Mouse (Mus musculus): ENCODE measurements around the gene Nek7. TPM values are rescaled to one million over a fixed set of nuclear protein-coding genes. Genes with fewer than 3 reads are reported as not detected.

Gene Nek7
- polyA plus RNA-seq, 1 experiment: 1.7 TPM

DNA sequence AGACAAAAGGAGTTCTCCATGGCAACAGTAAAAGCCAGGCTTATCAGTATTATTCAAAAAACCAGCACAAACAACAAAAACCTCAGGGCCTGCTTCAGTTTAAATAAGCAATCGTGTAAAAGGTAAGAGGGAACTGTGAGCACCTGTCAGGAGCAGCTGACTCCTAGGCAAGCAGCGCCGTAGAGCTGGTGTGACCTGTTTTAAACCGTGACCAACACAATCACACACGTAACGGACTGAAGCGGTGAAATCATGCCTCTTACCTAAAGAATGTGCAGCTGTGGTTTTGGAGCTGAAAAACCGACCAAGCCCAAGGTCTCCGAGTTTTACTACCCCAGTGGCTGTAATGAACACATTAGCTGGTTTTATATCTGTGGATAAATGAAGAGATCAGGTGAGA lies 104.6 kb downstream of the Nek7 start:
- no peak for TF ChIP-seq POLR2A (IDR thresholded peaks at IDR 0.05; ENCODE audit: control insufficient read depth, low read depth, low read length)
- TF ChIP-seq CTCF (IDR thresholded peaks at IDR 0.05; ENCODE audit: control insufficient read depth, insufficient read depth, insufficient replicate concordance, low read depth, low read length): no peak
- Histone ChIP-seq H3K27ac (ENCODE audit: control insufficient read depth, insufficient read depth, low read depth, low read length) (no peak overlapping the region), H3K4me3 (ENCODE audit: control insufficient read depth, low read depth, low read length) (no peak overlapping the region), H3K27me3 (ENCODE audit: control insufficient read depth, insufficient read depth, low read length) (no peaks in the 10 kb centered on the region), H3K36me3 (ENCODE audit: control insufficient read depth, insufficient read depth, low read length) (no peaks in the 10 kb centered on the region), H3K4me1 (ENCODE audit: control insufficient read depth, insufficient read depth, low read length) (no peaks in the 10 kb centered on the region)

DNA sequence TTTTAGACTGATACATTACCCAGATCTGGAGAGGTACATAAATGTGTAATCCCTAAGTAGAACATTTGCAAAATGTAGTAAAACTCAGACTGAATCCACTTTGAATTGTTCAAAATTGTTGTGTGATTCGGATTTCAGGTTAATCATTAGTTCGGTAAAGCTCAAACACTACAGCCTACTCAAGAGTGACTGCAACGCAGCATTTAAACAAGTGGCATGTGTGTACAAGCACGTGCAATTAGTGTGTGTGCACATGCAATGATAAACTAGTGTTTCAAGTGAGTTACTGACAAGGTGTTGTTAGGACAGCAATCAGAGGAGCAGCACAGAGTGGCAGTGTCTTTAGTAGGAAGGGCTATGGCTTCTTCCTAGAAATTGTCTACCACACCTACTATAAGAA lies 106.0 kb downstream of the Nek7 start:
- Histone ChIP-seq H3K4me1 (ENCODE audit: control insufficient read depth, insufficient read depth, low read length) (no peaks in the 10 kb centered on the region), H3K36me3 (ENCODE audit: control insufficient read depth, insufficient read depth, low read length) (no peaks in the 10 kb centered on the region), H3K4me3 (ENCODE audit: control insufficient read depth, low read depth, low read length) (no peak overlapping the region), H3K27me3 (ENCODE audit: control insufficient read depth, insufficient read depth, low read length) (no peaks in the 10 kb centered on the region), H3K27ac (ENCODE audit: control insufficient read depth, insufficient read depth, low read depth, low read length) (no peak overlapping the region)
- TF ChIP-seq POLR2A (IDR thresholded peaks at IDR 0.05; ENCODE audit: control insufficient read depth, low read depth, low read length): no peak
- no peak for TF ChIP-seq CTCF (IDR thresholded peaks at IDR 0.05; ENCODE audit: control insufficient read depth, insufficient read depth, insufficient replicate concordance, low read depth, low read length)

DNA sequence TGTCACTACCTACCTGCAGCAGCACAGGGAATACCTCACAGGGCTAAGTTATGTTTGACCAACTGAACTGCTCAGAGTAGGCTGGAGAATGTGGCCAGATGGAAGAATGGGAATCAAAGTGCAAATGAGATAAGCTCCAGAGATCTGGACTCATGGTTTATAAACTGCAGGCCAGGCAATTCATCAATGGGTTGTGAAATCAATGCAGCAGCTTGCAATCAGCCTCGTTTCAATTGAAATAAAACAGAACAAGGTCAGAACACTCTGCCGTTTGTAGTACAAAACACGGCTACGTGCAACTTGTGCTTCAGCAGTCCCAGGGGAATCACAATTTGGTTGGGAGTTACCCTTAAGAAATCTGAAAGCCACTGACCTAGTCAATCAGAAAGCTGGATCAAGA lies 109.4 kb downstream of the Nek7 start:
- Histone ChIP-seq H3K27ac (ENCODE audit: control insufficient read depth, insufficient read depth, low read depth, low read length) (no peak overlapping the region), H3K4me3 (ENCODE audit: control insufficient read depth, low read depth, low read length) (no peak overlapping the region), H3K36me3 (ENCODE audit: control insufficient read depth, insufficient read depth, low read length) (no peaks in the 10 kb centered on the region), H3K27me3 (ENCODE audit: control insufficient read depth, insufficient read depth, low read length) (no peaks in the 10 kb centered on the region), H3K4me1 (ENCODE audit: control insufficient read depth, insufficient read depth, low read length) (no peaks in the 10 kb centered on the region)
- TF ChIP-seq CTCF (IDR thresholded peaks at IDR 0.05; ENCODE audit: control insufficient read depth, insufficient read depth, insufficient replicate concordance, low read depth, low read length) (no peak), POLR2A (IDR thresholded peaks at IDR 0.05; ENCODE audit: control insufficient read depth, low read depth, low read length) (no peak)

DNA sequence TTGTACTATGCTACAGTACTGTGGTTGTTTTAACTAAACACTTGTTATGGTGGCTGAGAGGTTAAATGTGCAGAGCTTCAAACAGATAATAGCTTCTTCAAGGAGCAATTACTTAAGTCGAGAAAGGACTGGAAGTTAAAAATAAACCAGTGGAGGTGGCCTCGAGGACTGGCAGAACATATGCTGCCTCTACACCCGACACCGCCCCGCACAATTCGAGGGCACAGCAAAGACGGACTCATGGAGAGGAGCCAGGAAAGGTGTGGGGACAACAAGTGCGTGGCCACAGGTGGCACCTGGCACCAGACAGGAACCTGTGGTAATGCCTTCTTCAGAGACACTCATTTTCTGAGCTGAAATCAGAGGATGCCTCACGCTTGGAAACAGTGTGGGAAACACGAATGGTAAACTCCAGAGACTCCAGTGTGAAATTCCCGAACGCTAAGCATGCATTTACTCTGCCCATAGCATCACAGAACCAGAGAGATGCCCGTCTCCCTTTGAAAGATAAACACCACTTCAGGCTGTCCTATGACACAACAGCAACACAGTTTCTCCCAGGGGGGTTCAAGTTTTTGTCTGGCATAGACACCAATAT lies 112.4 kb downstream of the Nek7 start:
- H3K36me3 ChIP-seq (ENCODE audit: control insufficient read depth, insufficient read depth, low read length): no peaks in the 10 kb centered on the region
- no peaks in the 10 kb centered on the region for H3K27me3 ChIP-seq (ENCODE audit: control insufficient read depth, insufficient read depth, low read length)
- H3K27ac ChIP-seq (ENCODE audit: control insufficient read depth, insufficient read depth, low read depth, low read length): no peak overlapping the region
- H3K4me1 ChIP-seq (ENCODE audit: control insufficient read depth, insufficient read depth, low read length): no peaks in the 10 kb centered on the region
- H3K4me3 ChIP-seq (ENCODE audit: control insufficient read depth, low read depth, low read length): no peak overlapping the region
- TF ChIP-seq CTCF (IDR thresholded peaks at IDR 0.05; ENCODE audit: control insufficient read depth, insufficient read depth, insufficient replicate concordance, low read depth, low read length) (no peak), POLR2A (IDR thresholded peaks at IDR 0.05; ENCODE audit: control insufficient read depth, low read depth, low read length) (no peak)

DNA sequence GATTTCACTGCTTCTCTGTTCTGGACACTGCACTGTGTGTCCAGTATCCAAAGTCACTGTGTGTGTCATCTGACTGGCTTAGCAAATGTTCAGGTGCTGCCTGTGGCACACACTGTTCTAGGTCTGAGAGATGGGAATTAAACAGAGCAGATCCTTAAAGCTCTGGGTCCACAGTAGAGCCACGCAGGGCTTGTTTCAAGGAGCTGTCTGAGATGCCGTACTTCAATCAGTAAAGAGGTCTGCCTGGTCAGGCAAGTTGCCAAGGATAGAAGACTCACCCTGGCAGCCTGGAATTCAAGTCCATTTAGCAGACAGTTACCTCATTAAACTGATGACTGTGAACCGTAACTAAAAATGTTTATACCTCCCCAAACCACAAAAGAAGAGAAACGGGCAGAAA lies 112.9 kb downstream of the Nek7 start:
- no peak overlapping the region for H3K27ac ChIP-seq (ENCODE audit: control insufficient read depth, insufficient read depth, low read depth, low read length)
- H3K27me3 ChIP-seq (ENCODE audit: control insufficient read depth, insufficient read depth, low read length): no peaks in the 10 kb centered on the region
- H3K4me1 ChIP-seq (ENCODE audit: control insufficient read depth, insufficient read depth, low read length): no peaks in the 10 kb centered on the region
- no peaks in the 10 kb centered on the region for H3K36me3 ChIP-seq (ENCODE audit: control insufficient read depth, insufficient read depth, low read length)
- H3K4me3 ChIP-seq (ENCODE audit: control insufficient read depth, low read depth, low read length): no peak overlapping the region
- TF ChIP-seq CTCF (IDR thresholded peaks at IDR 0.05; ENCODE audit: control insufficient read depth, insufficient read depth, insufficient replicate concordance, low read depth, low read length): no peak
- no peak for TF ChIP-seq POLR2A (IDR thresholded peaks at IDR 0.05; ENCODE audit: control insufficient read depth, low read depth, low read length)

DNA sequence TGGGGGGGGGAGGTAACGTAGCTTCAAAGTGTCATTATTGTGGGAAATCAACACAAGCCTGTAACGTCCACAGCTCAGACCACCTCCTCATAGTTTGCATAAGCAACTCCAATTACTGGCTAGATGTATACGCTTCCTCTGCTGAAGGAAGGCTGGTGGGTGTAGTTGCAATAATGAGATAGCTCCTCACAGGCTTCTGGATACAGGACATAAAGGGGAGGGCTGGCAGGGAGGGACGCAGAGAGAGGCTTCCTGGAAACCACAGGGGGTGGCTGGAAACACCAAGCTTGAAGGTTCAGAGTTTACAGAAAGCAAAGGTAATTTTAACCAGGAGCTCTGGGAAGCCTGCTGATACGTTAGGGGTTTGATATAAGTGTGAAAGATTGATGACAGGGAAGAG lies 115.7 kb downstream of the Nek7 start:
- no peaks in the 10 kb centered on the region for H3K4me1 ChIP-seq (ENCODE audit: control insufficient read depth, insufficient read depth, low read length)
- H3K4me3 ChIP-seq (ENCODE audit: control insufficient read depth, low read depth, low read length): no peak overlapping the region
- H3K27me3 ChIP-seq (ENCODE audit: control insufficient read depth, insufficient read depth, low read length): no peaks in the 10 kb centered on the region
- no peaks in the 10 kb centered on the region for H3K36me3 ChIP-seq (ENCODE audit: control insufficient read depth, insufficient read depth, low read length)
- TF ChIP-seq CTCF (IDR thresholded peaks at IDR 0.05; ENCODE audit: control insufficient read depth, insufficient read depth, insufficient replicate concordance, low read depth, low read length) (no peak), POLR2A (IDR thresholded peaks at IDR 0.05; ENCODE audit: control insufficient read depth, low read depth, low read length) (no peak)
- H3K27ac ChIP-seq (ENCODE audit: control insufficient read depth, insufficient read depth, low read depth, low read length): no peak overlapping the region

DNA sequence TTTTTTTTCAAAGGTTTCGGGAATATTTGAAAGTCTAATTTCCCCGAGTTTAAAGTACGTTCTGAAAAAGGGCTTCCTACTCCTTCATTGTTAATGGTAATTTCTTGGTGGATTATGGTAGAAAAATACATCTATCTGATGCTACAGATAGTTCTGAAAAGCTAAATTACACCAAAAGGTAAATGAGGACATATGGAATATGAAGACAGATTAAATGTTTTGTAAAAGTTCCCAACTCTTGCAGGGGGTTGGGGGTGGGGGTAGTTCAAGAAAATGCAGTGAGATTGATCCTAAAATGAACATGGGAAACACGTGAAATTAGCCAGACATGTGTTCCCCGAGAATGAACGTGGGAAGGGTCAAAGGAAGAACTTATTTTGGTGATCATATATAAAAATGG lies 119.2 kb downstream of the Nek7 start:
- no peaks in the 10 kb centered on the region for H3K4me1 ChIP-seq (ENCODE audit: control insufficient read depth, insufficient read depth, low read length)
- no peak overlapping the region for H3K4me3 ChIP-seq (ENCODE audit: control insufficient read depth, low read depth, low read length)
- no peaks in the 10 kb centered on the region for H3K36me3 ChIP-seq (ENCODE audit: control insufficient read depth, insufficient read depth, low read length)
- TF ChIP-seq POLR2A (IDR thresholded peaks at IDR 0.05; ENCODE audit: control insufficient read depth, low read depth, low read length): no peak
- no peak for TF ChIP-seq CTCF (IDR thresholded peaks at IDR 0.05; ENCODE audit: control insufficient read depth, insufficient read depth, insufficient replicate concordance, low read depth, low read length)
- no peaks in the 10 kb centered on the region for H3K27me3 ChIP-seq (ENCODE audit: control insufficient read depth, insufficient read depth, low read length)
- no peak overlapping the region for H3K27ac ChIP-seq (ENCODE audit: control insufficient read depth, insufficient read depth, low read depth, low read length)

DNA sequence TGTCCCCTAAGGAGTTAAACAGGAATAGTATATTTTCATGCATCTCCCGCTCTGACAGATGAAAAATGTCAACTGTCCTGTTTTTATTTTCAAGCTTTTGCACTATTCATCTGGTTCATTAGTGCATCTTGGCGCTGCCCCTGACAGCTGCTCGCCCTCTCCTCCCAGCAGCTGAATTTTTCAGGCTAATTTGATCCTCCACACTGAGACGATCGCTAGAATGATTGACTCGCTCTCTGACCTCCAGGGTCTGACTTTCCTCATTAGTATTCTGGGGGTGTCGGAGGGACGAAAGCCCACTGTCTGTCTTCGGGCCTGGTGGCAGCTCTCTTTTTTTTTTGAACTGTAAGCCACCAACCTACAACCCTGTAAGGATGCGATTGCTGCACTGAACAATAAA lies 119.8 kb downstream of the Nek7 start:
- Histone ChIP-seq H3K4me1 (ENCODE audit: control insufficient read depth, insufficient read depth, low read length) (no peaks in the 10 kb centered on the region), H3K36me3 (ENCODE audit: control insufficient read depth, insufficient read depth, low read length) (no peaks in the 10 kb centered on the region), H3K27ac (ENCODE audit: control insufficient read depth, insufficient read depth, low read depth, low read length) (no peak overlapping the region), H3K27me3 (ENCODE audit: control insufficient read depth, insufficient read depth, low read length) (no peaks in the 10 kb centered on the region), H3K4me3 (ENCODE audit: control insufficient read depth, low read depth, low read length) (no peak overlapping the region)
- no peak for TF ChIP-seq CTCF (IDR thresholded peaks at IDR 0.05; ENCODE audit: control insufficient read depth, insufficient read depth, insufficient replicate concordance, low read depth, low read length)
- no peak for TF ChIP-seq POLR2A (IDR thresholded peaks at IDR 0.05; ENCODE audit: control insufficient read depth, low read depth, low read length)

Measured in testis, adult 2 months (tissue).